Mouse (Mus musculus) cerebellum, adult 11-12 months (tissue): ENCODE measurements around the gene Dnajc16.
A peak's percentile ranks its signal among the peaks of the same experiment; 100 is the strongest.

Source experiments
- DNase-seq: peaks from one replicate; pipeline ENCODE4 v3.0.0; 2022

Dnajc16 gene

GRCm38 (mm10) chr4:141790524-141790990 is at the start of gene Dnajc16:
TSS of gene Dnajc16 (minus strand) at chr4:141790931.
- DNase-seq = peak; percentile 98

GRCm38 (mm10) chr4:141834536-141835095 is 43.9 kb upstream of the Dnajc16 start:
- DNase-seq = no peak

GRCm38 (mm10) chr4:141833911-141834310 is 43.2 kb upstream of the Dnajc16 start:
- no peak for DNase-seq

- no peak for DNase-seq
Observed at GRCm38 (mm10) chr4:141831361-141831760, 40.6 kb upstream of the Dnajc16 start.

GRCm38 (mm10) chr4:141830381-141830780 is 39.6 kb upstream of the Dnajc16 start:
- no peak for DNase-seq

GRCm38 (mm10) chr4:141828177-141828576 is 37.4 kb upstream of the Dnajc16 start:
- DNase-seq = peak; percentile 6

- no peak for DNase-seq
Observed at GRCm38 (mm10) chr4:141827401-141827800, 36.7 kb upstream of the Dnajc16 start.

- DNase-seq = no peak
Observed at GRCm38 (mm10) chr4:141826060-141826459, 35.3 kb upstream of the Dnajc16 start, which contains the start of gene Cela2a. TSS of gene Cela2a (minus strand) at chr4:141826160.

GRCm38 (mm10) chr4:141822979-141823378 is 32.2 kb upstream of the Dnajc16 start:
- DNase-seq = no peak

- no peak for DNase-seq
Observed at GRCm38 (mm10) chr4:141822089-141822488, 31.4 kb upstream of the Dnajc16 start.

- DNase-seq = no peak
Observed at GRCm38 (mm10) chr4:141821178-141821577, 30.4 kb upstream of the Dnajc16 start.

- DNase-seq = no peak
Observed at GRCm38 (mm10) chr4:141819316-141819715, 28.6 kb upstream of the Dnajc16 start.

GRCm38 (mm10) chr4:141818861-141819260 is 28.1 kb upstream of the Dnajc16 start:
- no peak for DNase-seq

- no peak for DNase-seq
Observed at GRCm38 (mm10) chr4:141817706-141818105, 27.0 kb upstream of the Dnajc16 start.

- no peak for DNase-seq
Observed at GRCm38 (mm10) chr4:141816776-141817655, 26.3 kb upstream of the Dnajc16 start.

GRCm38 (mm10) chr4:141816267-141816666 is 25.5 kb upstream of the Dnajc16 start:
- DNase-seq = no peak

- DNase-seq = no peak
Observed at GRCm38 (mm10) chr4:141811375-141811774, 20.6 kb upstream of the Dnajc16 start.

- no peak for DNase-seq
Observed at GRCm38 (mm10) chr4:141810975-141811374, 20.2 kb upstream of the Dnajc16 start.

GRCm38 (mm10) chr4:141809850-141810464 is 19.2 kb upstream of the Dnajc16 start:
- no peak for DNase-seq

- DNase-seq = no peak
Observed at GRCm38 (mm10) chr4:141805886-141806285, 15.2 kb upstream of the Dnajc16 start.

GRCm38 (mm10) chr4:141804105-141804504 is 13.4 kb upstream of the Dnajc16 start:
- DNase-seq = no peak

- DNase-seq = no peak
Observed at GRCm38 (mm10) chr4:141797545-141797944, 6.8 kb upstream of the Dnajc16 start.

GRCm38 (mm10) chr4:141796954-141797353 is 6.2 kb upstream of the Dnajc16 start:
- DNase-seq = no peak

- peak; percentile 40 for DNase-seq
Observed at GRCm38 (mm10) chr4:141796356-141796755, 5.6 kb upstream of the Dnajc16 start.
